In genomic region chr13:34038056-34038432, GRCm38 (mm10) we compare ENCODE assay signal across 8 mouse cellular contexts. TPM values are rescaled to one million over a fixed set of nuclear protein-coding genes. Genes with fewer than 3 reads are reported as not detected.
DNase-seq lines count a peak whose midpoint lies in the region; ATAC-seq and TF ChIP-seq lines count a peak whose summit lies in the region.

No protein-coding gene starts in this region.

- ATAC-seq in CD4-positive, CD25-positive, alpha-beta regulatory T cell, adult 4 months = peak; percentile 7
- ATAC-seq in forebrain, embryonic 13.5 days = peak; percentile 13
- ATAC-seq in liver, embryonic 12.5 days = no peak

- H3K4me1 ChIP-seq in heart, adult 2 months (ENCODE audit: control insufficient read depth, insufficient read depth, low read length) = peaks cover 5% of the 10 kb centered on the region
- H3K4me1 ChIP-seq in forebrain, embryonic 13.5 days = peaks cover 23% of the 10 kb centered on the region
- H3K4me1 ChIP-seq in liver, embryonic 12.5 days = peaks cover 20% of the 10 kb centered on the region

- peak overlapping the region; percentile 99 for H3K9ac ChIP-seq in heart, adult 2 months (ENCODE audit: low read depth, low read length)
- H3K9ac ChIP-seq in forebrain, embryonic 13.5 days = peak overlapping the region; percentile 92
- peak overlapping the region; percentile 88 for H3K9ac ChIP-seq in liver, embryonic 12.5 days

- TF ChIP-seq EP300 in heart, adult 2 months (IDR thresholded peaks at IDR 0.05; ENCODE audit: insufficient read depth, low read depth, low read length) = no peak

- H3K9me3 ChIP-seq in forebrain, embryonic 13.5 days (replicated peaks) = no peaks in the 10 kb centered on the region; the same call in 1 of the 2 replicates
- no peaks in the 10 kb centered on the region for H3K9me3 ChIP-seq in liver, embryonic 12.5 days (replicated peaks)

- TF ChIP-seq POLR2A in heart, adult 2 months (IDR thresholded peaks at IDR 0.05; ENCODE audit: insufficient read depth, low read depth, low read length) = no peak

- H3K27me3 ChIP-seq in heart, adult 2 months (ENCODE audit: control insufficient read depth, insufficient read depth, low read length) = no peaks in the 10 kb centered on the region
- no peaks in the 10 kb centered on the region for H3K27me3 ChIP-seq in forebrain, embryonic 13.5 days
- H3K27me3 ChIP-seq in liver, embryonic 12.5 days (replicated peaks) = no peaks in the 10 kb centered on the region

- no peak for TF ChIP-seq CTCF in heart, adult 2 months (IDR thresholded peaks at IDR 0.05)

- 35% methylated on average over 5 of the region's 5 CpGs for WGBS in heart, adult 2 months
- WGBS in forebrain, embryonic 13.5 days = 33% methylated on average over 5 of the region's 5 CpGs
- 50% methylated on average over 5 of the region's 5 CpGs for WGBS in liver, embryonic 12.5 days (ENCODE audit: insufficient replicate concordance)

- no peaks in the 10 kb centered on the region; the same call in 1 of the 2 replicates for H3K79me2 ChIP-seq in heart, adult 2 months (replicated peaks; ENCODE audit: control insufficient read depth, insufficient read depth, low read length)

- no peak for DNase-seq in heart, adult 2 months
- DNase-seq in heart, postnatal 4 days = no peak
- no peak for DNase-seq in urinary bladder, postnatal 25 days (ENCODE audit: low spot score)
- DNase-seq in retina, postnatal 1 day = no peak
- DNase-seq in spleen, adult 12 weeks (ENCODE audit: low spot score) = no peak

- H3K4me3 ChIP-seq in heart, adult 2 months = peak overlapping the region; percentile 83
- H3K4me3 ChIP-seq in forebrain, embryonic 13.5 days = peak overlapping the region; percentile 75
- peak overlapping the region; percentile 80 for H3K4me3 ChIP-seq in liver, embryonic 12.5 days

- peak overlapping the region; percentile 89 for H3K27ac ChIP-seq in heart, adult 2 months
- H3K27ac ChIP-seq in forebrain, embryonic 13.5 days = no peak overlapping the region
- peak overlapping the region; percentile 55 for H3K27ac ChIP-seq in liver, embryonic 12.5 days

- H3K36me3 ChIP-seq in heart, adult 2 months (ENCODE audit: control insufficient read depth, insufficient read depth, low read length) = no peaks in the 10 kb centered on the region
- peaks cover 15% of the 10 kb centered on the region for H3K36me3 ChIP-seq in forebrain, embryonic 13.5 days (ENCODE audit: poor library complexity, severe bottlenecking)
- peaks cover 16% of the 10 kb centered on the region for H3K36me3 ChIP-seq in liver, embryonic 12.5 days

- H3K4me2 ChIP-seq in forebrain, embryonic 13.5 days = peak overlapping the region; percentile 84
- H3K4me2 ChIP-seq in liver, embryonic 12.5 days = peak overlapping the region; percentile 82

- intact Hi-C loops in heart, adult 2 months (cut with DNase I) = no loop called here

RNA-seq across cellular contexts. Expression of gene Bphl, which starts 0.6 kb away (rescaled TPM):
- 10 to 100 TPM; 32.5 to 35.3 TPM for total RNA-seq in heart, adult 2 months (2021)
- 29.8 and 43.3 TPM in 2 replicates for polyA plus RNA-seq in heart, adult 2 months (2012; rRNA removed)
- 10 to 100 TPM; 28.5 to 29.2 TPM for total RNA-seq in heart, postnatal 4 days (2021)
- polyA plus RNA-seq in CD4-positive, CD25-positive, alpha-beta regulatory T cell, adult 4 months (2017; shearing (Covaris generic)) = 10 to 100 TPM; 29.9 to 36.0 TPM
- 36.5 and 37.6 TPM in 2 replicates for polyA plus RNA-seq in forebrain, embryonic 13.5 days (2015; fragmentation: Nextera tagmentation; extraction: Ambion mirVana)
- 29.2 and 29.3 TPM in 2 replicates for polyA plus RNA-seq in liver, embryonic 12.5 days (2016; fragmentation: Nextera tagmentation; extraction: Ambion mirVana)

RNA-seq across cellular contexts. Expression of gene Serpinb6a, which starts 35.5 kb away (rescaled TPM):
- 100 to 1,000 TPM; 104 to 111 TPM for total RNA-seq in heart, adult 2 months (2021)
- polyA plus RNA-seq in heart, adult 2 months (2012; rRNA removed) = 51.2 and 79.7 TPM in 2 replicates
- 10 to 100 TPM; 91.9 to 96.1 TPM for total RNA-seq in heart, postnatal 4 days (2021)
- 10 to 100 TPM; 30.8 to 36.8 TPM for polyA plus RNA-seq in CD4-positive, CD25-positive, alpha-beta regulatory T cell, adult 4 months (2017; shearing (Covaris generic))
- 27.9 and 29.1 TPM in 2 replicates for polyA plus RNA-seq in forebrain, embryonic 13.5 days (2015; fragmentation: Nextera tagmentation; extraction: Ambion mirVana)
- polyA plus RNA-seq in liver, embryonic 12.5 days (2016; fragmentation: Nextera tagmentation; extraction: Ambion mirVana) = 12.7 and 12.9 TPM in 2 replicates

RNA-seq across cellular contexts. Expression of gene Ripk1, which starts 35.9 kb away (rescaled TPM):
- total RNA-seq in heart, adult 2 months (2021) = 1 to 10 TPM; 7.0 to 7.4 TPM
- polyA plus RNA-seq in heart, adult 2 months (2012; rRNA removed) = 2.0 and 3.5 TPM in 2 replicates
- 10 to 100 TPM; 11.8 to 13.2 TPM for total RNA-seq in heart, postnatal 4 days (2021)
- polyA plus RNA-seq in CD4-positive, CD25-positive, alpha-beta regulatory T cell, adult 4 months (2017; shearing (Covaris generic)) = 10 to 100 TPM; 10.4 to 18.0 TPM
- polyA plus RNA-seq in forebrain, embryonic 13.5 days (2015; fragmentation: Nextera tagmentation; extraction: Ambion mirVana) = 5.8 and 6.7 TPM in 2 replicates
- polyA plus RNA-seq in liver, embryonic 12.5 days (2016; fragmentation: Nextera tagmentation; extraction: Ambion mirVana) = 19.6 and 20.2 TPM in 2 replicates

RNA-seq across cellular contexts. Expression of gene Tubb2a, which starts 39.8 kb away (rescaled TPM):
- 10 to 100 TPM; 42.9 to 64.1 TPM for total RNA-seq in heart, adult 2 months (2021)
- 95.2 and 122 TPM in 2 replicates for polyA plus RNA-seq in heart, adult 2 months (2012; rRNA removed)
- 100 to 1,000 TPM; 168 to 177 TPM for total RNA-seq in heart, postnatal 4 days (2021)
- polyA plus RNA-seq in CD4-positive, CD25-positive, alpha-beta regulatory T cell, adult 4 months (2017; shearing (Covaris generic)) = 10 to 100 TPM; 17.8 to 20.1 TPM
- 761 and 874 TPM in 2 replicates for polyA plus RNA-seq in forebrain, embryonic 13.5 days (2015; fragmentation: Nextera tagmentation; extraction: Ambion mirVana)
- polyA plus RNA-seq in liver, embryonic 12.5 days (2016; fragmentation: Nextera tagmentation; extraction: Ambion mirVana) = 67.3 and 68.1 TPM in 2 replicates
